Mouse (Mus musculus): ENCODE measurements at regions not wholly inside any gene's neighbourhood (a gene's known extent, or its start where the extent isn't known, plus 50 kb on each side); places are given as distances from the start of the nearest gene placed in this dataset.

DNA sequence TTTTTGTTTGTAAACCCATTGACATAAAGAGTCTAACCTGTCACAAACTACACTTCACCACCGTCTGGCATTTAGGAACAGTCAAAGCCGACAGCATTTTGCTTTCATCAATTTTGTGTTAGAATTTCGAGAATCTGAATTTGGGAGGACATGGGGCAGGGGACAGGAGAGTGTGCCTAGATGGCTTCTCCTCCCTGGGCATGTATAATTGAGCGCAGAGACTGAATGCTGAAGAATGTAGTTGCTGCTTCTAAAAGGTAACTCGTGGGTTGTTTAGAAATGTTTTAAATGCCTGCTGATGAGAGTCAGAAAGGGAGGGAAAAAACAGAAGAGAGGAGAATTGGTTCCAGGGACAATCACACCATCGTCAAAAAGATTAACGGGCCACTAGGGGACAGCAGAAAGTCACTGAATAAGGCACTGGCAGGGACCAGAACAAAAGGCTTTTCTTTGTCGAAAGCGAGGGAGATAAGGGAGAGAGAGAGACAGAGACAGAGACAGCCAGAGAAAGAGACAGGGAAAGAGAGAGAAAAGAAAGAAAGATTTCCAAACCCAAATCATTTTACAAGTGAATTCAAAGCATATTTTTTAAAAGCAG is 66.6 kb upstream of the BC052040 start:
- TF ChIP-seq CTCF (IDR thresholded peaks at IDR 0.05; ENCODE audit: low read depth, low read length) (no peak), POLR2A (IDR thresholded peaks at IDR 0.05; ENCODE audit: borderline replicate concordance, low read depth, low read length) (no peak)
- H3K4me3 ChIP-seq (ENCODE audit: insufficient read depth, low read length), result no peak overlapping the region
- H3K4me1 ChIP-seq (ENCODE audit: control insufficient read depth, insufficient read depth, low read length), result no peaks in the 10 kb centered on the region
- no peak overlapping the region for H3K27ac ChIP-seq (ENCODE audit: insufficient read depth, low read depth, low read length)

DNA sequence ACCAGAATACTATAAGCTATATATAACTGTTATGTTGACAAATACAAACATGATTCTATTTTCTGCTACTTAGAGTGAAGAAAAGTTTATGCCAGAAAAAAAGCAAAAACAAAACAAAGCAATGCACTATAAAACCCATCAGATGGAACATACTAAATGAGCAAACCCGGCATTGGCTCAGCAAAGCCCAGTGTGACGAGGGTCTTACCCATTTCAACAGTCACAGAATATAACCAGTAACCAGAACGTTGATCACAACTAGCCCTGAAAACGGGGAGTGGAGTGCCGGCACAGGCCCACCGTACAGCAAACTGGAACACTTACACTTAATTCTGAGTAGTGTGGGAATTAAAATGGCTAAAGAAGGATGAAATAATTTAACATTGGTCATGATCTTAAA is 66.0 kb upstream of the BC052040 start:
- Histone ChIP-seq H3K27ac (ENCODE audit: insufficient read depth, low read depth, low read length) (no peak overlapping the region), H3K4me1 (ENCODE audit: control insufficient read depth, insufficient read depth, low read length) (no peaks in the 10 kb centered on the region), H3K4me3 (ENCODE audit: insufficient read depth, low read length) (no peak overlapping the region)
- TF ChIP-seq CTCF (IDR thresholded peaks at IDR 0.05; ENCODE audit: low read depth, low read length) (no peak), POLR2A (IDR thresholded peaks at IDR 0.05; ENCODE audit: borderline replicate concordance, low read depth, low read length) (no peak)

DNA sequence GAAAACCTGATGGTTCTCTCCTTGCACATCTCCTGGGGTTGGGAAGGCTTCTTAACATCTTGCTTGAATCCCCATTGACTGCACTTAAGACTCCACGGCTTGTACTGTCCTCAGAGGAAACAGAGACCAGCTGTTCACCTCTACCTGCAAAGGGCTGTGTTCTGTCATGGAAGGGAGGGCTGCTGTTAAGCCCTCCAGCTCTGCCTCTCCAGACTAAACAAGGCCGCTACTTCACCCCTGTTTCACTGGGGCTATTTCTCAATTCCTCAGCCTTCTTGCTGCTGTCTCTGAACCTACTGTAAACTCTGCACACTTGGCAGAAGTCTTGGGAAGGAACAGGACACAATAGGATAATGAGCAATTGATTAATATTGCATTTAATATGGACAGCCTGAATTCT is 64.7 kb upstream of the BC052040 start:
- H3K4me1 ChIP-seq (ENCODE audit: control insufficient read depth, insufficient read depth, low read length), result no peaks in the 10 kb centered on the region
- no peak overlapping the region for H3K4me3 ChIP-seq (ENCODE audit: insufficient read depth, low read length)
- H3K27ac ChIP-seq (ENCODE audit: insufficient read depth, low read depth, low read length), result no peak overlapping the region
- TF ChIP-seq POLR2A (IDR thresholded peaks at IDR 0.05; ENCODE audit: borderline replicate concordance, low read depth, low read length), result no peak
- TF ChIP-seq CTCF (IDR thresholded peaks at IDR 0.05; ENCODE audit: low read depth, low read length), result no peak

DNA sequence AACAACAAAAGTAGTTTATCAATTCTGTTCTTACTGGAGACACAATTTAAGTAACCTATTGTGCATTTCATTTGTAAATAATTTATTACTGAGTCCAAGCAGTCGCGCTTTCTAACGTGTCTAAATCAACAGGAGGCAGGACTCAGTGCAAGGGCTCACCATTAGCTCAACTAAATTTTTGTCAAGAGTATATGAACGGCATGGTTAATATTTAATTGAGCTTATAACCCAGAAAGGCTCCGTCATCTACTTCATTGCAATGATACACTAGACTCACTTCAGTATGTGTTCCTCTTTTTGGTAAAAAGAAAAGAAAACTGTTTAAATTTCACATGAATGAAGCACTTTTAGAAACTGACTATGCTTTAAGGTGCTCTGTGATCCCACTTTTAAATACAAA is 61.5 kb upstream of the BC052040 start:
- H3K4me1 ChIP-seq (ENCODE audit: control insufficient read depth, insufficient read depth, low read length), result no peaks in the 10 kb centered on the region
- TF ChIP-seq CTCF (IDR thresholded peaks at IDR 0.05; ENCODE audit: low read depth, low read length) (no peak), POLR2A (IDR thresholded peaks at IDR 0.05; ENCODE audit: borderline replicate concordance, low read depth, low read length) (no peak)
- H3K27ac ChIP-seq (ENCODE audit: insufficient read depth, low read depth, low read length), result no peak overlapping the region
- H3K4me3 ChIP-seq (ENCODE audit: insufficient read depth, low read length), result no peak overlapping the region

GRCm38 (mm10) chr2:115520413-115521139 is 60.9 kb upstream of the BC052040 start:
- Histone ChIP-seq H3K4me1 (ENCODE audit: control insufficient read depth, insufficient read depth, low read length) (no peaks in the 10 kb centered on the region), H3K4me3 (ENCODE audit: insufficient read depth, low read length) (no peak overlapping the region), H3K27ac (ENCODE audit: insufficient read depth, low read depth, low read length) (no peak overlapping the region)
- no peak for TF ChIP-seq CTCF (IDR thresholded peaks at IDR 0.05; ENCODE audit: low read depth, low read length)
- no peak for TF ChIP-seq POLR2A (IDR thresholded peaks at IDR 0.05; ENCODE audit: borderline replicate concordance, low read depth, low read length)

GRCm38 (mm10) chr2:115529878-115530277 is 51.6 kb upstream of the BC052040 start:
- no peak overlapping the region for H3K27ac ChIP-seq (ENCODE audit: insufficient read depth, low read depth, low read length)
- TF ChIP-seq POLR2A (IDR thresholded peaks at IDR 0.05; ENCODE audit: borderline replicate concordance, low read depth, low read length) (no peak), CTCF (IDR thresholded peaks at IDR 0.05; ENCODE audit: low read depth, low read length) (no peak)
- H3K4me1 ChIP-seq (ENCODE audit: control insufficient read depth, insufficient read depth, low read length), result no peaks in the 10 kb centered on the region
- no peak overlapping the region for H3K4me3 ChIP-seq (ENCODE audit: insufficient read depth, low read length)
